Mouse (Mus musculus): ENCODE measurements at regions not wholly inside any gene's neighbourhood (a gene's known extent, or its start where the extent isn't known, plus 50 kb on each side); places are given as distances from the start of the nearest gene placed in this dataset.

DNA sequence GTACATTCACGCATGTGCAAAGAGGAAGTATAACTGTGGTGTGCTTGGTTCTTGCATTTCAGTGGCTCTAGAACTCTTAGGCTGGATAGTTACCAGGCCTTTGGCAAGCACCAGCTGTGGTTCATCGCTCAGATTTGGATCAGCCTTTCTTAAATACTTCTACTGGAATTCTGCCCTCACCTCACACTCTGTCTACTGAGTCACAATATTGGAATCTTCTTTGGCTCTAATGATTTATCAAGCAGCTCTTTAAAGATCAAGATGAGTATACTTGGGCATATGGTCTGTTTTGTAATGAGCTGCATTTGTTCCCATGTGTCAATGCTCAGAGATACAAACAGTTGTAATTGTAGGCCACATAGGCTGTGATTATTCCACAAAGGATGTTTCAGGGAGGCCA is 197.5 kb downstream of the Icos start:
- no peak for DNase-seq (ENCODE audit: low spot score)

DNA sequence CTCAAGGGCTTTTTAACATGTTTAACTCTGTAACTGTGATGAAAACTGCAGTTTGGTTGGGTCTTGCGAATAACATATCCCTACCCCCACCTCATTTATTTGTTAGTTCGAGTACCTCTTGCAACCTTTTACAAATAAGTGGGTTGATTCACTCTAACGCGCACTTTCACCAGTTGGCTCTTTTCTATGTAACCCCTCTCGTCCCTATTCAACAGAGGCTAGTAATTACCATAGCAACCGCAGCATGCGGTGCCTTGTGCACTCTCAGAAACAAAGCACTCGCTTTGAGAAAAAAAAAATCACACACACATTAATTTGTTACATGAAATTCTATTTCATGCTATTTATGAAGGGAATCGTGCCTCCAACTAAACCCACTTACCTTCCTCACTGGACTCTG is 201.7 kb downstream of the Icos start:
- no peak for DNase-seq (ENCODE audit: low spot score)

DNA sequence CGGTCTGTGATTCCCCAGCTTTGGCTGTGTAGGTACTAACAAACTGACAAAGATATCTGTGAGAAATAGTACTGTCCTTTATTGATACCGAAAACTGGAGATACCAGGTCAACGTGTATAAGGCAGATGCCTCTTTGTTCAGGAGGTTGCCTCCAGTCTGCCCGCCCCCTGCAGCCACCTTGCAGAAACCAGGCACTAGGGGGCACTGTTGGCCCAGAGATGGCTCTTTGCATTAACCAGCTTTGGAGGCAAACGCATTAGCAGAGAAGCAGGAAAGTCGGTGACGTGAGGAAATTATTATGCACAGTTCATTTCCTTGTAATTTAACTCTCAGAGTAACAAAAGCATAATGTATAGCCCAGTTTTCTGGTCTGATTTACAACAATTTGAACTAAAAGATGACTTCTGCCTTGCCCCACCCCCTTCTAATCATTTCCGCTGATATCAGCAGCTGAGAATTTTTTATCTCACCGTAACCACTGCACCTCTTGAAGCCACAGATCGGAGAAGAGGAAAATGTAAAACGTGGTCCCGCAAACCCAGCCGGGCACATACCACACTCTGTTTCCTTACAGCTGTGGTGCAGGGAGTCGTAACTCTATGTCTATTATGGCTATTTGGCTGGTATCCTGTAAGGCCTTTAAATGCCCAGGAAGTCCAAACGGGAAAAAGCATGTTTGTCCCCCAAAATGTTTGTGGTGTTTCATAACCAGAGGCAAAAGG is 203.5 kb downstream of the Icos start:
- DNase-seq (ENCODE audit: low spot score) = peak; percentile 94

DNA sequence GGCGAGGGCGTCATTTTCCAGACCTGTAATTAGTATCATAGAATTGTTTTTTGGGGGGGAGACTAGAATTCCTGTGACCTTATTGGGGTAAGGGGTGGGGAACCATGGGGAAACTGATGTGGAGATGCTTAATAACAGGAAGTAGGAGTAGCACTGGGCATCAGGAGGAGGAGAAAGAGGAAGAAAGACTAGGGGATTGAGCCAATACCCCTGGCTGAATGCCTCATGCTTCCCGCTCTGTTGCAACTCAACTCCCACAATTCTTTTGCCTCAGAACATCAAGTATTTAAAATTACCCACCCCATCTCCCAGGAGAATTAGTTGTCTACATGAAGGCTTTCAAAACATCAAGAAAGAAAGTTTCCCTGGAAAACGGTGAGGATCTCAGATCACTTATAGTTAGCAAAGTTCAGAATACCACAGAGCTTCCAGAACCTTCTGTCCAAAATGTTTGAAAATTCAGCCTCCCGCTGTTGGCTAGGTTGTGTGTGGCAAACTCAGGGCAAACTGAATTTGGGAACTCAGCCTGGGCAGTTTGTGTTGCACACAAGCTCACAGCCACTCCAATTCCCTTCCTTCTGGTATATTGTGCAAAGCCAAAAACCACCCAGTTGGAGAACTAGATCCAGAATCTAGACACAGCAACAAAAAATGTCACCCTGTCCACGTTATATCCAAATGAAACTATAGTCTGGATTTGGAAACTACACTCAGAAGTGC is 209.8 kb downstream of the Icos start:
- no peak for DNase-seq (ENCODE audit: low spot score)

DNA sequence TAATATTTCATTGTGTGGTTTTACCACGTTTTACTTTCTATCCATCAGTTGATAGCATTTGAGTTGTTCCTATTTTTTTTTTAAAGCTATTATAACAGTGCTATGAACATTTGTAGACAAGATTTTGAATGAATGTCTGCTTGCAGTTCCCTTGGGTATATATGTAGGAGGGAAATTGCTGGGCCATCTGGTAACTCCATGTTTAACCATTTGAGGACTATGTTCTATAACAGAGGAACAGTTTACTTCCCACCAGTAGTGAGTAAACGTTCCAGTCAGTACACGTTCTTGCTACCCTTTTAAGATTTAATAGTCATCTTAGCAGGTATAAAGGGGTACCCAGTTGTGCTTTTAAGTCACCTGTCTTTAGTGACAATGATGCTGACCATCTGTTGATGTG is 213.2 kb downstream of the Icos start:
- DNase-seq (ENCODE audit: low spot score) = no peak

DNA sequence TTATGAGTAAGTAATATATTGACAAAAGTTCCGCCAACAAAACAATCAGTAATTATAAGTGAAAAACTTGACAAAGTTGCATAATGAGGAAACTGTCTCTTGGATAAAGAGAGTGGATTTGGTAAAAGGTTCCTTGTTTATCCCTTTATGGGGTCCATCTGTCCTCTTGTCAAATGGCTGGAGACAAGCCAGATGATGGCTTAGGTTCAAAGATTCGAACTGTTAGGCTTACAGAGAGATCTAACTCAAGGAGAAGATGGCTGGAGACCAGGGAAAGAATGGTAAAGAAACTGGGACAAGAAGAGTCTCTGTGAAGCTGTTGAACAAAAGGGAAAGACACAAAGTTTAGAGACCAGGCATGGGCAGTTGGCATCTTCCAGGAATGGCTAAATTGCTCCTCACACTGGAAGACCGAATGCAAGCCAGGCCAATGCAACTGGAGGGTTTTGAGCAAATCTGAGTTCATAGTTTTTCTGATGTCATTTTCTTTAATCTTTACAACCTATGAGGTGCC is 220.9 kb downstream of the Icos start:
- DNase-seq (ENCODE audit: low spot score) = no peak

DNA sequence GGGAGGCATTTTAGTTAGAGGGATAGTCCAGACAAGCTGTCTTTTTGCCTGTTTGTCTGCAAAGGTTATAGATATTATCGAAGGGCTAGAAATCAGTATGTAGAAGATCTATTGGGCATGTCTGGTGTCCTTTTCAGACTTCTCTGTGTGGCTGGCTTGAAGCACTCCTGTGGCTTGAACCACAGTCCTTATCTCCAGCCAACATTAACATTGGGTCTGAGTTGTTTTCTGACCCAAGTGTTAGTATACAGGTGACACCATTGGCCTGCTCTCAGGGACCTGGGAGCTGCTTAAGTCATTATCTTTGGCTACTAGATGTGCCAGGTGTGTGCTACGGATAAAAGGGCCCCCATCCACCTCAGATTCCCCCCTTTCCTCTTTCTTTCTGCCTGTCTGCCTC is 223.3 kb downstream of the Icos start:
- no peak for DNase-seq (ENCODE audit: low spot score)

DNA sequence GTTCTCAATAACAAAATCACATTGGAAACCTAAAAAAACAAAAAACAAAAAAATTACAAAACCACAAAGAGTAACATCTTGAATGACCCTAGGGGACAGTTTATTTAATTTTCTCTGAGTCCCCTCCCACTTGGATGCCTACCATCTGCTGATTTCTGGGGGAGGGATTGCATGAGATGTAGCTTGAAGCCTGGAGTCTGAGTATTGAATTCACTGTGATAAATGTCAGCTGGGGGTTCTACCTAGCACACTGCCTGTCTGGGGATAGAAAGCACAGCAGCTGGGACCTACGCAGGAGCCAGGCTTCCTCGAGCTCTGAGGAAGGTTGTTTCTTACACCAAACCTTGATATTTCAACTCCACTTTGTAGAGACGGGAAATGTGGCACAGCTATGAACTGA is 224.4 kb downstream of the Icos start:
- no peak for DNase-seq (ENCODE audit: low spot score)

DNA sequence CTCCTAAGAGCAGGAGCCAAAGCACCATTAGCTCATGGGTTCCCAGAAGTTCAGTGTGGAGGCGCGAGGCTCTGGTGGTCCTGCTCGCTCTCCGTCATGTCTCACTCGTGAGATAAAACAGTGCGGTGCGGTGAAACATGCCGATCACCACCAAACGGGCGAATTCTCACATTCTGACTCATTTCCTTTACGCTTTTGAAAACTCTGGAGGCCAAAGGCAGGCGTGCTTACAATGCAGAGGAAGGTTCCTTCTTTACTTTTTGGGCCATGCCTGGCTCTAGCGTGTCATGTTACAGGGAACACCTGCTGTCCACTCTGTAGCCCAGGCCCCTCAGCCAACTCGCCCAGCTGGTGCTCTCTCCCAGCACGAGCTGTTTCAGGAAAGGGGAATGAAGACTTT is 225.4 kb downstream of the Icos start:
- no peak for DNase-seq (ENCODE audit: low spot score)

DNA sequence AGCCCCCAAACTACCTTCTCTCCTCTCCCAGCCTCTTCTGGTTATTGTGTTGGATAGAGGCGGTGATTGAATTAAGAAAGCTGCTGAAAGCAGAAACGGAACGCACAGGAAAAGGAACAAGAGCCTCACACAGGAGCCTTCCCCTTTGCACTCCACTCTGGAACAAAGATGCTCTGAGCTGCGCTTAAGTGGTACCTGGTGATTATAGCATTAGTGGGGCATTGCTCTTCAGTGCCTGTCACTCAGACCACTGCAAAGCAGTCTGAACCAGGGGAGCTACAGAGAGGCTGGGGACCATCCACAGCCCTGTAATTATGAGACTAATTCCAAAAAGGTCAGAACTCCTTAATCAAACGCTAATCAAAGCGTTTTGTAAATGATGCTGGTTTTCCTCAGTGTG is 225.9 kb downstream of the Icos start:
- DNase-seq (ENCODE audit: low spot score) = no peak

DNA sequence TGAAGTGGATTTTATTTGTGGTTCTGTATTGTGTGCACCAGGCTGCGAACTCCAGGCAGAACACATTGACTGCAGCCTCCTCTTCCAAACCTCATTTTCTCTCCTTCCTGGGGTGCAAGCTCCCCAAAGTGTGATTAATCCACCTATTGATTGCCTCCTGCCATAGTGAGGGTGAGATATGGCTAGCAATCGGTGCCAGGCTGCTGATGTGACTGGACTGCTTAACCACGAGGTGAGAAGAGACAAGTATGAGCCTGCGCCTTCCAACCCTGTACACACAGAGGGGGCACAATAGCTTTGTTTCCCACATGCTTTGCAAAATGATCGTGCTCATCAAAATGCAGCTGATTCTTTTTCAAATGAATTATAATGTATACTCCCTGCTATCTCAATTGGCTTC is 227.4 kb downstream of the Icos start:
- no peak for DNase-seq (ENCODE audit: low spot score)

DNA sequence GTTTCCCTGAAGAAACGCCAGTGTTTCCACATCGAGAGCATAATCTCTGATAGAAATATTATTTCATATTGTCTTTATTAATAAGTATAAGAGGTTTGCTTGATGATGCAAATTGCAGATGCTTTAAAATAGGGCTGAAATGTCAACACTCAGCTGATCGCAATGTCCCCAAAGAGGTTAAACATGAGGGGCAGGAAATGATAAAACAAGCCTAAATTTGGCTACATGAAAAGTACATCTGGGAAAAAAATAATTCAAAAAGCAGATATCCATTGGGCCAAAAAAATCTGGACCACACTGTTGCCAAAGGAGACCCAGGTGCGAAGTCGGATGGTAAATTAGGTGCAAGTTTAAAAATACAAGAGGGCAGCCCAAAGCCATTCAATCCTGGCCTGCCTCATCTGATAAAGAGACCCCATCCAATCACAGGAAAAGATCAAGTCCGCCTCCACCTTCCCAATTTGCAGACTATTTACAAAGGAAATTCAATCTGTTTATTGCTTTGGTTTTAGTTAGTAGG is 229.2 kb downstream of the Icos start:
- DNase-seq (ENCODE audit: low spot score) = no peak

DNA sequence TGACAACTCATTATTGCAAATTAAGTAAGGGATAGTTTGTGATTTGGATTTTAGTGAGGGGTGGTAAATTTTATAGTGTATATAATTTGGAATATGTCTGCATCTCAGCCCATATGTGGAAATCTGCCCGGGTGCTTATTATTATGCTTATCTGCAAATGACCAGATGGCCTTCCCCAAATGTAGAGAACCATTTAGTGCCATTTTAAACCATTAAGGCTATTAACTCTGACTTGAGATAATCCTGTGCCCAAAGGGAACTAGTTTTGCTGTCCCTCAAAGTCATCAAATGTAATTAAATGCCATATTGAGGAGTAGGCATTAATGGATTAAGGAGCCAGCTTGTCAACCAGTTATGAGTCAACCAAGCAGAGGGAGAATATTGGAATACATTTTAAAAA is 230.7 kb downstream of the Icos start:
- DNase-seq (ENCODE audit: low spot score) = no peak

DNA sequence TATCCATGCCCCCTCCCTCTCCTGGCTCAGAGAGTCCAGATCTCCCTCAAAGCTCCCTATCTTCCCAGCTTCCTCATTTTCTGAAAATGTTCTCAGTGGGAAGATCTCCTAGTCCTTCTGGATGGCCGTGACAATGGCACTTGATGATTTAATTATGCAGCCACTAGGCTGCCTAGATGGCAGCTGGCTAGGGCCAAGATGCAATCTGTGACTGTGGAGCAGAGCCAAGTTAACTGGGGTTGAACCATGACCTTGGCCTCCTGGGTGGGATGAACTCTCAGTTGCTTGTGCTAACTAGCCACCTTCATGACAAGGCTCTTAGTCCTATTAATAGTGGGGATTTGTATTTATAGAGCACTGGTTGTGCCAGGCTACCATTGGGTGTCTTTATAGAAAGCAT is 243.4 kb downstream of the Icos start:
- DNase-seq (ENCODE audit: low spot score) = no peak

DNA sequence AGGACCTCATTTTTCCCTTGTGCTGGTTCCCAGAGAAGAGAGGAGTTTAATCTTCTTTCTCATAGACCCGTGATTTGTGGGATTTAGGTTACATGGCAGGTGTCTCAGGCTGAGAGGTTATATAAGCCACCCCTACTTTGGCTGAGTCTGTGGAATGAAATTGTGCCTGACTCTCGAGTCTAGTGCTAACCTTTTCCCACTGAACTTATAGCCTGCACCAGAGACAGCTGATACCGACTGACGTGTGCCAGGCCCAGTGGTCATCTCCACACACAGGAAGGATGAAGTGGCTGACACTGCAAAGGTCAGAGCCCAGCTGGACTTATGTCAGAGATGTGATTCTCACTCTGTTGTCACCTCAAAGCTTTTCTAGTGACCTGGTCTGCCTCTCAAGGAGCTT is 251.2 kb downstream of the Icos start:
- DNase-seq (ENCODE audit: low spot score) = no peak

DNA sequence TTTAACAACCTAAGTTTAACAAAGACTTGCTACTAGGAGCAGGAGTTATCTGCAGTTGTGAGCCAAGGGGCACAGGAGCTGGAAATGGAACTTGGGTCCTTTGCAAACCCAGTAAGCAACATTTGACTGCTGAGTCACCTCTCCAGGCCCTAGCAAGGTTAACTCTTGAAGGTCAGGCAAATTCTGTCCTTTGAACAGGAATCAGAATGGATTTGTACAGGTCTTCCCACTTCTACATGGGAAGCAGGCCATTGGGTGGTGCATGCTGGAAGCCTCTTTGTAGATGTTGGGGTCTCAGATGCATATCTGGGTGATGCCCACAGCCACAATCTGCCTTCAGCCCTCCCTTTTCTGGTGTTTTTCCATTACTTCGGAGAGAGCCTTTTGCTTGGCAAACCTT is 255.3 kb downstream of the Icos start:
- no peak for DNase-seq (ENCODE audit: low spot score)

DNA sequence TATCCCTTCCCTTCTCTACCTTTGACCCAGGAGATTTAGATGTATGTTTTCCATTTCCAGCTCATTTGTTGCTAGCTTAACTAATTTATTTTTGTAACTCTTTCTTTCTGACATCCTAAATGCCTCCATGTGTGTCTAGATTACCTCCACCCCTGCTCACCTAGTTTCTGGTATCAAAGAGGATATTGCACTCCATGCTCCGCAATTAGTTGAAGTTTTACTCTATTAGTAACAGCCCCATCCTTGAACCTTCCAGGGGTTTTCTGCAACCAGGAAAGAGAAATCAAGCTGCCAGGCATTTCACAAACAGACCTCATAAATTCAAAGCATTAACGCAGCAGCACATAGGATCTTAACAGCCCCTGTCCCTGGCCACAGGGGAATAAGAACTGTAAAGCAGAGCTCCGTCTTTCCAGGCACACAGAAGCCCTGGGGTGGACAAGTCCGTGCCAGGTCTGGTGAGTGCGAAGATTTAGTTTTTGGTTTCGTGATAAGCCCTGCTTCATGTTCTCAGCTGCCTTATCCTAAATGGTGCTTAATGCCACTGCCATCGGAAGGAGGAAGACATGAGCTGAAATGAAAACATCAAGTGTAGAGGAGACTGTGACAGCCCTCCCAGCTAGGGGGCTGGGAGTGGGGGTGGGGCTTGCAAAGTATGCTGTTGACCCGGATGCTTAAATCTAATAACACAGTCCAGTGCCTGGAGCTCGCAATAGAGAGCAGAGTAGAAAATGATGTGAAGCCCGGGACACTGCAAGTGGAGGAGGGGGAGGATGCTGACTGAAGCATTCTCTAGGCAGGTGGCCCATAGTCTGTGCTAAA is 256.0 kb downstream of the Icos start:
- DNase-seq (ENCODE audit: low spot score) = no peak

DNA sequence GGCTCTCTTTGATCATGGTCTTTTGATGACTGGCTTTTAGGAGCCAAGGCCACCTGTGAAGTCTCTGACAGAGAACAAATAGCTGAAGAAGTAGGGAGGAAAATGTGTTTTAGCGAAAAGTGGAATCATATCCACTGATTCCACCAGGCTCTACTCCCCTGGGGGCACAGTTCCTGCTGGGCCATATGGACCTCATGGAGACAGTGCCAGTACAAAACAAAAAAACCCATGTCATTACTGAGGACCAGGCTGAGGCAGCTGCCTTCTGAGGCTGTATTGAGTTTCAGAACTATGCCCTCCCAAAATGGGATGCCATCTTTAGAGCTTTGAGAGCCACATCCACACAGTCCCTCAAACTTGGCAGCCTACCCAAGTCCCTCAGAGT is 256.6 kb downstream of the Icos start:
- no peak for DNase-seq (ENCODE audit: low spot score)

DNA sequence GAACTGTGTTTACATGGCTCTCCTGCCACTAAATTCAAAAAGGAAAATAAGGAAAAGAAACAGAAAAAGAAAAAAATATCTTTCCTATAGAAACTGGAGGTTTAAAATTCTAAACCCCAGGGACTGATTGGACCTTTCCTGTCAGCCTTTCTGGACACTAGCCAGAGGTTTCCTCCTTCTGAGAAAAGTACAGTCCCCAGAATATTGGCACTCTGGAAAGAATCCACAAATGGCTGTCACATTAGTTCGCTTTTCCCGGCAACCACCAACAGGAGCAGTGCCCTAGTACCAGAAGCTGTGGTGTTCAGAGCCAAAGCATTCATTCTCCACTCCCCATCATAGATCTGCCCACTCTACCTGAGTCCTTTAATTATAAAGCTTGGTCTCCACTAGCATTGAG is 258.8 kb downstream of the Icos start:
- no peak for DNase-seq (ENCODE audit: low spot score)

DNA sequence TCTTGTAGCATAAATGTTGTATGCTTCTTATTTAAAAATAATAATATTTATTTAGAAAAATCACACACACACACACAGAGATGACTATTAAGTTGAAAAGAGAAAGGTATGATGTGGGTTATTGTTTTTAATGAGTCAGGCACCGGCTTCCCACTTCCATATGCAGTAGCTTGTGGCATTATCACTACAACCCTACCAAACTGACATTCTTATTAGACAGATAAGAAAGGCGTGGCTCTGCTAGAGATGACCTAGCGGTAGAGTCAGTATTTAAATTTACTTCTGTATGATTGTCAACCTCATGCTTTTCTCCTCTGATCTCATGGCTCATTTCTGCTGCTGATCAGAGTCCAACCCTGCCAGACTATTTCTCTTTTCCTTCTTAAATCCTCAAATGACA is 260.9 kb downstream of the Icos start:
- DNase-seq (ENCODE audit: low spot score) = no peak

DNA sequence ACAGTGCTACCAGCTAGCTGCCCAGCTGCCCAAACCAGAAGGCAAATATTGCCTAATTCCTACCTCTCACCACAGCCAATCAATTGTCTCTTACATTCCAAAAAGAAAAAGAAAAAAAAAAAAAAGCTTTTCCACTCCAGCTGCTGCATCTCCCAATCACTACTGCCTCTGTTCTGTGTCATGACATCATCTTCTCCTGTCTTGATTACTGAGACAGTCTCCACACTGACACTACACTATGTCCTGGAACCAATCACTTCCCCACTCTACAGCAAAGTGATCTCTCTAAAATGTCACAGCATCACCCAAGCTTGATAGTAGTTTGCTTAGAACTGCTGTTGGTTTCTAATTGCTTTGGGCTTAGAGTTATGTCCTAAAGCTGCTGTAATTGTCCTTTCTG is 279.8 kb downstream of the Icos start:
- no peak for DNase-seq (ENCODE audit: low spot score)

DNA sequence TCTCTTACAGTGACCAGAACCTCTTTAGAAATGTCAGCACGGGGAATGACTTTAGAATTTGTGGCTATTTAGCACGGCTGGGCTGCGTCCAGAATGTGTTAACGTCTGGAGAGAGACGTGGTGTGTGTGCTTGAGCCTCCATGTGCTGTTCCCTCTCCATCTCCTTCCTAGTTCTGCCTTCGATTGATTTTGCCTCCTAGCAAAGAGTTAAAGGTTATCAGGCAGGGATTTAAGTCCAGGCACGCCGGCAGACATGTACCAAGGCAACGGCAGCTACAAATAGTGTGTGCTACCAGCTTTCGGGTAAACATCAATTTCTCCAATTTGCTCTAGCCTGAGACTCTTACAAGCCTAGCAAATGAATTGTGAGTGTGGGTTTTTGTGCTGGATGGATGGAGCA is 285.7 kb downstream of the Icos start:
- DNase-seq (ENCODE audit: low spot score) = no peak

DNA sequence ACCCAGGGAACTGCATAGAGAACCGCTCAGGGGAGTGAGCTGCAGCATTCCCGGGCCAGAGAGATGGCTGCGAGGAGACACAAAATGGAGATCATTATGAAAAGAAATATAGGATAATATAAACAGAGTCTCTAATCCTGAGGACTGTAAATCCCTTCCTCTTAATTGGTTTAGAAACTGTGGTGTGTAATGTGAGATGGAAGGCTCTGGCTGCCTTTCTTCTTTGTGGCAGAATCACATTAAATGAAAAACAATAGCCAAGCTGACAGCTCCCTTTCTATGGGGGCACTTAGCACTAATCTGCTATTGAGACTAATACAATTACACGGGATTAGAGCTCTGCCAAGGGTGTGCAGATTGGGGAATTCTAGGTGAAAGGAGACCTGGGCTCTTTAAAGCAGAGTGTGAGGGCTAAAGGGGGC is 288.0 kb downstream of the Icos start:
- DNase-seq (ENCODE audit: low spot score) = no peak
